ENCODE assay signal across 8 mouse cellular contexts in the genomic region with DNA sequence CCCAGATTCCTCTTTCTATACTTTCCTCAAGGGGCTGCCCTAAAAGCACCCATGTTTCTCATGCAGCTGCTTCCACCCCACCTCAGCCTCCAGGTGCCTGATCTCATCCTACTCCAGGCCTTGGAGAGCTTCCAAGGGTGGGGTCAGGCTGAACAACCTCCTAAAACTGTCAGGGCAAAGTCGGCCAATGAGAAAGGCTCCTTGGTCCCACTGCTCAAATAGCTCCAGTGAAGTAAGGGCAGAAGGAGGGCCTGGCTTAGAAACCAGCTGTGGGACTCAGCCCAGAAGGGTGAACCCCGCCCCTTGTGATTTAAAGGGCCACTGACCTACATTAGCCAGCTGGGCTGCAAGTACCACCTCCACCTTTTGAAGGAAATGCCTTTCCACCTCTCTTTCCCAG. TPM values are rescaled to one million over a fixed set of nuclear protein-coding genes. Genes with fewer than 3 reads are reported as not detected.
DNase-seq lines count a peak whose midpoint lies in the region; ATAC-seq and TF ChIP-seq lines count a peak whose summit lies in the region.

No protein-coding gene starts in this region.

- no peak for TF ChIP-seq POLR2A in liver, adult 2 months (IDR thresholded peaks at IDR 0.05; ENCODE audit: extremely low read depth, insufficient read depth, low read length)
- no peak for TF ChIP-seq POLR2A in thymus, adult 2 months (IDR thresholded peaks at IDR 0.05; ENCODE audit: control insufficient read depth, extremely low read depth, insufficient read depth, low read length, poor library complexity)

- no peak overlapping the region for H3K27ac ChIP-seq in midbrain, embryonic 16.5 days (ENCODE audit: low read length)
- H3K27ac ChIP-seq in midbrain, embryonic 10.5 days (replicated peaks) = no peak overlapping the region; the same call in 1 of the 2 replicates
- peak overlapping the region; percentile 63 for H3K27ac ChIP-seq in embryonic facial prominence, embryonic 15.5 days (replicated peaks)
- no peak overlapping the region for H3K27ac ChIP-seq in liver, adult 2 months (replicated peaks; ENCODE audit: insufficient read depth, low read depth, low read length)
- no peak overlapping the region for H3K27ac ChIP-seq in thymus, adult 2 months (ENCODE audit: control insufficient read depth, insufficient read depth, low read length)

- no peak for ATAC-seq in midbrain, embryonic 16.5 days
- peak; percentile 64; the same call in 1 of the 2 replicates for ATAC-seq in embryonic facial prominence, embryonic 15.5 days (ENCODE audit: insufficient number of reproducible peaks, low FRiP score, low TSS enrichment, low read depth)

- H3K27me3 ChIP-seq in midbrain, embryonic 16.5 days (ENCODE audit: control insufficient read depth, insufficient read depth, low read depth, low read length) = no peaks in the 10 kb centered on the region
- H3K27me3 ChIP-seq in midbrain, embryonic 10.5 days (ENCODE audit: low read depth, poor library complexity, severe bottlenecking) = peaks cover 23% of the 10 kb centered on the region
- H3K27me3 ChIP-seq in embryonic facial prominence, embryonic 15.5 days = no peaks in the 10 kb centered on the region
- no peaks in the 10 kb centered on the region for H3K27me3 ChIP-seq in liver, adult 2 months (ENCODE audit: control insufficient read depth, insufficient read depth, low read length)
- no peaks in the 10 kb centered on the region for H3K27me3 ChIP-seq in thymus, adult 2 months (ENCODE audit: control insufficient read depth, insufficient read depth, low read length)

- H3K4me1 ChIP-seq in midbrain, embryonic 16.5 days (ENCODE audit: control insufficient read depth, insufficient read depth, low read length) = peaks cover 23% of the 10 kb centered on the region
- H3K4me1 ChIP-seq in midbrain, embryonic 10.5 days = peaks cover 37% of the 10 kb centered on the region
- H3K4me1 ChIP-seq in embryonic facial prominence, embryonic 15.5 days = peaks cover 22% of the 10 kb centered on the region
- 0 out of 2 replicates have a peak, but pooled peaks cover 3% of the 10 kb centered on the region for H3K4me1 ChIP-seq in liver, adult 2 months (ENCODE audit: control insufficient read depth, insufficient read depth, low read length)
- peaks cover 4% of the 10 kb centered on the region; the same call in 1 of the 2 replicates for H3K4me1 ChIP-seq in thymus, adult 2 months (replicated peaks; ENCODE audit: control insufficient read depth, insufficient read depth, low read length)

- H3K9me3 ChIP-seq in midbrain, embryonic 16.5 days (replicated peaks; ENCODE audit: control insufficient read depth, low read length, poor library complexity, severe bottlenecking) = no peaks in the 10 kb centered on the region
- no peaks in the 10 kb centered on the region for H3K9me3 ChIP-seq in midbrain, embryonic 10.5 days (replicated peaks)
- H3K9me3 ChIP-seq in embryonic facial prominence, embryonic 15.5 days (replicated peaks) = no peaks in the 10 kb centered on the region

- H3K4me2 ChIP-seq in midbrain, embryonic 16.5 days (ENCODE audit: low read length) = peak overlapping the region; percentile 35
- H3K4me2 ChIP-seq in embryonic facial prominence, embryonic 15.5 days (replicated peaks) = no peak overlapping the region; the same call in 1 of the 2 replicates

- H3K4me3 ChIP-seq in midbrain, embryonic 16.5 days (ENCODE audit: low read depth, low read length) = peak overlapping the region; percentile 2; the same call in 1 of the 2 replicates
- H3K4me3 ChIP-seq in midbrain, embryonic 10.5 days = no peak overlapping the region; the same call in 1 of the 2 replicates
- H3K4me3 ChIP-seq in embryonic facial prominence, embryonic 15.5 days (replicated peaks) = no peak overlapping the region; the same call in 1 of the 2 replicates
- no peak overlapping the region for H3K4me3 ChIP-seq in liver, adult 2 months (ENCODE audit: insufficient read depth, low read depth, low read length)
- no peak overlapping the region for H3K4me3 ChIP-seq in thymus, adult 2 months (ENCODE audit: control insufficient read depth, insufficient read depth, low read length)

- H3K79me2 ChIP-seq in liver, adult 2 months (ENCODE audit: control insufficient read depth, insufficient read depth, low read length) = no peaks in the 10 kb centered on the region

- 23% methylated on average over 2 of the region's 2 CpGs for WGBS in midbrain, embryonic 16.5 days
- WGBS in midbrain, embryonic 10.5 days = 25% methylated on average over 2 of the region's 2 CpGs
- 18% methylated on average over 2 of the region's 2 CpGs for WGBS in embryonic facial prominence, embryonic 15.5 days
- 19% methylated on average over 2 of the region's 2 CpGs for WGBS in liver, adult 2 months
- 42% methylated on average over 2 of the region's 2 CpGs for WGBS in thymus, adult 2 months

- H3K9ac ChIP-seq in midbrain, embryonic 16.5 days (ENCODE audit: low read depth, low read length) = no peak overlapping the region
- H3K9ac ChIP-seq in embryonic facial prominence, embryonic 15.5 days = no peak overlapping the region
- no peak overlapping the region for H3K9ac ChIP-seq in liver, adult 2 months (ENCODE audit: low read depth, low read length)

- H3K36me3 ChIP-seq in midbrain, embryonic 16.5 days (ENCODE audit: control insufficient read depth, insufficient read depth, low read length) = peaks cover 8% of the 10 kb centered on the region
- peaks cover 84% of the 10 kb centered on the region for H3K36me3 ChIP-seq in midbrain, embryonic 10.5 days
- peaks cover 53% of the 10 kb centered on the region for H3K36me3 ChIP-seq in embryonic facial prominence, embryonic 15.5 days
- H3K36me3 ChIP-seq in liver, adult 2 months (ENCODE audit: control insufficient read depth, insufficient read depth, low read length) = no peaks in the 10 kb centered on the region
- no peaks in the 10 kb centered on the region; the same call in 1 of the 2 replicates for H3K36me3 ChIP-seq in thymus, adult 2 months (ENCODE audit: control insufficient read depth, insufficient read depth, low read length)

- TF ChIP-seq CTCF in liver, adult 2 months (IDR thresholded peaks at IDR 0.05; ENCODE audit: low read depth, low read length) = no peak
- no peak for TF ChIP-seq CTCF in thymus, adult 2 months (IDR thresholded peaks at IDR 0.05; ENCODE audit: borderline replicate concordance, control insufficient read depth, extremely low read depth, insufficient read depth, low read length, poor library complexity)

- intact Hi-C loops in heart, postnatal 25 days (cut with DNase I) = loop anchor here (5.0 kb wide), 1 partner anchor 164 kb away; the partner anchor contains the start of genes Frmd8 and Slc25a45

- no peak for DNase-seq in midbrain, embryonic 10.5 days (ENCODE audit: low spot score)
- DNase-seq in heart, postnatal 25 days (ENCODE audit: low spot score) = peak; percentile 67
- peak; percentile 55 for DNase-seq in liver, adult 2 months (ENCODE audit: extremely low read depth, low read depth, low spot score)
- peak; percentile 92 for DNase-seq in skeletal muscle tissue, adult 2 months (ENCODE audit: low read depth, low spot score)
- no peak for DNase-seq in thymus, postnatal 4 days
- no peak for DNase-seq in thymus, adult 2 months

RNA-seq across cellular contexts. Expression of gene Kcnk7, which starts 9.6 kb away (rescaled TPM):
- 0.15 TPM in 1 of 2 replicates, not detected in the other for polyA plus RNA-seq in midbrain, embryonic 16.5 days (2015; fragmentation: Nextera tagmentation; extraction: Ambion mirVana)
- 0.20 TPM in 1 of 2 replicates, not detected in the other for polyA plus RNA-seq in midbrain, embryonic 10.5 days (2016; fragmentation: Nextera tagmentation; extraction: Ambion mirVana)
- 3.8 TPM in 2 replicates for polyA plus RNA-seq in embryonic facial prominence, embryonic 15.5 days (2015; fragmentation: Nextera tagmentation; extraction: Ambion mirVana)
- not detected for total RNA-seq in heart, postnatal 25 days (2021)
- total RNA-seq in liver, adult 2 months (2014; rRNA removed) = not detected in 2 replicates
- 0.09 TPM in 1 of 2 replicates, not detected in the other for polyA plus RNA-seq in liver, adult 2 months (2012; rRNA removed)
- polyA plus RNA-seq in thymus, adult 2 months (2012; rRNA removed) = 0.97 and 1.0 TPM in 2 replicates

RNA-seq across cellular contexts. Expression of gene Ehbp1l1, which starts 12.4 kb away (rescaled TPM):
- polyA plus RNA-seq in midbrain, embryonic 16.5 days (2015; fragmentation: Nextera tagmentation; extraction: Ambion mirVana) = 31.3 and 38.6 TPM in 2 replicates
- 9.3 and 9.5 TPM in 2 replicates for polyA plus RNA-seq in midbrain, embryonic 10.5 days (2016; fragmentation: Nextera tagmentation; extraction: Ambion mirVana)
- polyA plus RNA-seq in embryonic facial prominence, embryonic 15.5 days (2015; fragmentation: Nextera tagmentation; extraction: Ambion mirVana) = 32.4 and 35.9 TPM in 2 replicates
- total RNA-seq in heart, postnatal 25 days (2021) = 100 to 1,000 TPM; 140 to 149 TPM
- 5.1 and 5.8 TPM in 2 replicates for total RNA-seq in liver, adult 2 months (2014; rRNA removed)
- 5.3 and 8.3 TPM in 2 replicates for polyA plus RNA-seq in liver, adult 2 months (2012; rRNA removed)
- 55.6 and 61.8 TPM in 2 replicates for polyA plus RNA-seq in thymus, adult 2 months (2012; rRNA removed)

RNA-seq across cellular contexts. Expression of gene Fam89b, which starts 15.7 kb away (rescaled TPM):
- 116 and 131 TPM in 2 replicates for polyA plus RNA-seq in midbrain, embryonic 16.5 days (2015; fragmentation: Nextera tagmentation; extraction: Ambion mirVana)
- polyA plus RNA-seq in midbrain, embryonic 10.5 days (2016; fragmentation: Nextera tagmentation; extraction: Ambion mirVana) = 141 and 160 TPM in 2 replicates
- 110 and 111 TPM in 2 replicates for polyA plus RNA-seq in embryonic facial prominence, embryonic 15.5 days (2015; fragmentation: Nextera tagmentation; extraction: Ambion mirVana)
- 10 to 100 TPM; 29.5 to 31.5 TPM for total RNA-seq in heart, postnatal 25 days (2021)
- 6.8 and 9.9 TPM in 2 replicates for total RNA-seq in liver, adult 2 months (2014; rRNA removed)
- polyA plus RNA-seq in liver, adult 2 months (2012; rRNA removed) = 51.7 and 56.6 TPM in 2 replicates
- 300 and 312 TPM in 2 replicates for polyA plus RNA-seq in thymus, adult 2 months (2012; rRNA removed)

RNA-seq across cellular contexts. Expression of gene Pcnx3, which starts 25.0 kb away (rescaled TPM):
- polyA plus RNA-seq in midbrain, embryonic 16.5 days (2015; fragmentation: Nextera tagmentation; extraction: Ambion mirVana) = 23.9 and 25.3 TPM in 2 replicates
- 22.8 and 25.6 TPM in 2 replicates for polyA plus RNA-seq in midbrain, embryonic 10.5 days (2016; fragmentation: Nextera tagmentation; extraction: Ambion mirVana)
- 24.6 and 26.6 TPM in 2 replicates for polyA plus RNA-seq in embryonic facial prominence, embryonic 15.5 days (2015; fragmentation: Nextera tagmentation; extraction: Ambion mirVana)
- total RNA-seq in heart, postnatal 25 days (2021) = 10 to 100 TPM; 17.8 to 18.0 TPM
- total RNA-seq in liver, adult 2 months (2014; rRNA removed) = 7.6 and 14.0 TPM in 2 replicates
- 44.8 and 63.8 TPM in 2 replicates for polyA plus RNA-seq in liver, adult 2 months (2012; rRNA removed)
- polyA plus RNA-seq in thymus, adult 2 months (2012; rRNA removed) = 421 and 455 TPM in 2 replicates

RNA-seq across cellular contexts. Expression of gene Map3k11, which starts 25.2 kb away (rescaled TPM):
- polyA plus RNA-seq in midbrain, embryonic 16.5 days (2015; fragmentation: Nextera tagmentation; extraction: Ambion mirVana) = 9.5 and 12.9 TPM in 2 replicates
- 28.7 and 29.9 TPM in 2 replicates for polyA plus RNA-seq in midbrain, embryonic 10.5 days (2016; fragmentation: Nextera tagmentation; extraction: Ambion mirVana)
- 27.1 and 30.0 TPM in 2 replicates for polyA plus RNA-seq in embryonic facial prominence, embryonic 15.5 days (2015; fragmentation: Nextera tagmentation; extraction: Ambion mirVana)
- total RNA-seq in heart, postnatal 25 days (2021) = 10 to 100 TPM; 24.0 to 30.4 TPM
- 10.2 and 16.4 TPM in 2 replicates for total RNA-seq in liver, adult 2 months (2014; rRNA removed)
- 46.2 and 53.6 TPM in 2 replicates for polyA plus RNA-seq in liver, adult 2 months (2012; rRNA removed)
- polyA plus RNA-seq in thymus, adult 2 months (2012; rRNA removed) = 141 and 144 TPM in 2 replicates

Comparison
In these comparisons a context has a peak if more than half of its experiments do, and no peak if none do; other contexts are left out.
1. DNase-seq: peak in heart, postnatal 25 days (single experiment), liver, adult 2 months (single experiment) and skeletal muscle tissue, adult 2 months (single experiment); none in midbrain, embryonic 10.5 days (single experiment), thymus, postnatal 4 days (single experiment) and thymus, adult 2 months (single experiment).